Mouse (Mus musculus) midbrain, embryonic 14.5 days (tissue): ENCODE measurements around the gene Dusp6. TPM values are rescaled to one million over a fixed set of nuclear protein-coding genes. Genes with fewer than 3 reads are reported as not detected.
A peak's percentile ranks its signal among the peaks of the same experiment; 100 is the strongest.

ENCODE experiments used
- ATAC-seq: fragments of 200-750 bp; cut with Nextera tagmentation; 2 replicates; pipeline ENCODE4 v1.8.0; 2017; ENCODE audit warnings: moderate number of reproducible peaks, moderate library complexity; ENCODE audit not compliant: low FRiP score, low TSS enrichment
- DNase-seq: peaks from one replicate; pipeline ENCODE4 v3.0.0-alpha.2; 2015
- H3K27ac ChIP-seq: fragments of 300-500 bp; sonication (generic); replicated peaks from 2 replicates; pipeline ENCODE4 v1.5.1; 2014; ENCODE audit warnings: mild to moderate bottlenecking, low read depth, low read length, moderate library complexity
- H3K27me3 ChIP-seq: fragments of 300-500 bp; sonication (generic); 2 replicates; pipeline ENCODE4 v1.6.1; 2014; ENCODE audit warnings: low read length, control low read depth, mixed read lengths; ENCODE audit not compliant: control insufficient read depth, insufficient read depth
- H3K36me3 ChIP-seq: fragments of 300-500 bp; sonication (generic); 2 replicates; pipeline ENCODE4 v1.6.1; 2014; ENCODE audit warnings: low read length, control low read depth; ENCODE audit not compliant: control insufficient read depth, insufficient read depth
- H3K4me1 ChIP-seq: fragments of 300-500 bp; sonication (generic); 2 replicates; pipeline ENCODE4 v1.6.1; 2014; ENCODE audit warnings: mild to moderate bottlenecking, antibody characterized with exemption, low read length, control low read depth; ENCODE audit not compliant: control insufficient read depth, insufficient read depth
- H3K4me2 ChIP-seq: fragments of 300-500 bp; sonication (generic); 2 replicates; pipeline ENCODE4 v1.6.1; 2014; ENCODE audit warnings: mild to moderate bottlenecking, low read length, moderate library complexity
- H3K4me3 ChIP-seq: fragments of 300-500 bp; sonication (generic); replicated peaks from 2 replicates; pipeline ENCODE4 v1.5.1; 2014; ENCODE audit warnings: low read depth, low read length
- H3K9ac ChIP-seq: fragments of 300-500 bp; sonication (generic); replicated peaks from 2 replicates; pipeline ENCODE4 v1.6.1; 2014; ENCODE audit warnings: mild to moderate bottlenecking, low read length, moderate library complexity
- H3K9me3 ChIP-seq: fragments of 300-500 bp; sonication (generic); 2 replicates; pipeline ENCODE4 v1.6.1; 2016; ENCODE audit warnings: low read length, control low read depth, mixed read lengths; ENCODE audit not compliant: control insufficient read depth
- WGBS: fragments of 180-500 bp; shearing (Covaris S2); extraction: QIAGEN DNeasy Blood & Tissue Kit; methylation state at CpG from one replicate; pipeline ENCODE4 v1.1.7; 2014; 5-methylcytosine and 5-hydroxymethylcytosine counted together
- polyA plus RNA-seq: library from polyadenylated mRNA; unstranded; fragments of >200 nt; fragmentation: Nextera tagmentation; extraction: Ambion mirVana; gene quantifications from 2 replicates; pipeline ENCODE4 v1.2.1, GENCODE M21; 2014

Gene Dusp6
- polyA plus RNA-seq, 1 experiment from 2014 or later = 25.4 TPM

DNA sequence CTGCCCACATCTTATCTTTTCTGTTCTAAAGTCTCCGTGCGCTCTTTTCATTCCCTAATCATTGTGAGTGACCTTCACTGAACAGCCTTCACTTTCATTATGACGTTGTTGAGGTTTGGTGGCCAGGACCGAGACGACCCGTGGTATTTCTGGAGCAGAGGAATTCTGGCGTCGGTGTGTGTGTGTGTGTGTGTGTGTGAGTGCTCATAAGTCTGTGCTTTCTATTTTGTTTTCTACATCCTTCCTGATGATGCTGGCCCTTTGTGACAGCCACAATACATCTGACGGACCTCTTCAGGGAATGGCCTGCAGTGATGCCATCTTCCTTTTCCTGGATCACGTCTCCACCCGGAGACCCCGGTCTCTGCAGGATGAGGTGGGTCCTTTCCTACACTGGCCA lies 11.6 kb downstream of the Dusp6 start:
- Histone ChIP-seq H3K4me2 (no peak overlapping the region), H3K36me3 (no peaks in the 10 kb centered on the region), H3K4me3 (no peak overlapping the region), H3K4me1 (no peaks in the 10 kb centered on the region), H3K9me3 (no peaks in the 10 kb centered on the region), H3K27me3 (no peaks in the 10 kb centered on the region), H3K9ac (no peak overlapping the region), H3K27ac (no peak overlapping the region)
- WGBS = 96% methylated on average over 12 of the region's 12 CpGs
- DNase-seq (no peak), ATAC-seq (no peak)

DNA sequence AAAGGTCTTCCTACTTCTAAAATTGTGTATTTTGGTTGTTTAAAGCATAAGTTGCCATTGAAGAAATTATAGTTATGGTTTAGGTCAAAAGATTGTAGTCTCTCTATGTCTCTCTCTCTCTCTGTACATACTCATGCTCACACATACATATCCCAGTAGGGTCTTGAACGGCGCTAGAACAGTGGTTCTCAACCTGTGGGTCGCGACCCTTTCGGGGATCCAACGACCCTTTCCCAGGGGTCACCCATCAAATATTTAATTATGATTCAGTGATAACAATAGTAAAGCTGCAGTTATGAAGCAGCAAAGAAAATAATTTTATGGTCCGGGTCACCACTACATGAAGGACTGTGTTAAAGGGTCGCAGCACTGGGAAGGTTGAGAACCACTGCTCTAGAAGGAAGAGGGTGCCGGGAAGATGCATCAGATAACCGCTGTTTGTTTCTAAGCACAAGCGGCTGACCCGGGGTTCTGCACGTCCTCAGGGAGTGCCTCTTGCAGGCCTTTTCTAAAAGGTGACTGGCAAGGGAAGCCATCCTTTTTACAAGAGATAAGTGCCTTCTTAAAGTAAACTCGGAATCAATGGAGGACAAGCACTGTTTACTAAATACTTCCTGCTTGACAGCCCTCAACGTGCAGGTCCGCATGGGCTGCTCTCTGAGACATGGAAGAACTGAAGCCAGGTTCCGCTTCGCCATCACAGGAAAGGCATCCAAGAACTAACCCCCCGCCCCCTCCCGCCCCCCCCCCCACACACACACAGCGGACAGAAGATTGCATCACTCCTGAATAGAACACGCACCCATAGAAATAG lies 16.2 kb downstream of the Dusp6 start:
- H3K36me3 ChIP-seq = no peaks in the 10 kb centered on the region
- no peak overlapping the region for H3K4me2 ChIP-seq
- H3K4me1 ChIP-seq = no peaks in the 10 kb centered on the region
- H3K9me3 ChIP-seq = no peaks in the 10 kb centered on the region
- ATAC-seq (no peak), DNase-seq (no peak)
- 85% methylated on average over 22 of the region's 22 CpGs for WGBS
- H3K9ac ChIP-seq = no peak overlapping the region
- H3K4me3 ChIP-seq = no peak overlapping the region
- no peaks in the 10 kb centered on the region for H3K27me3 ChIP-seq
- no peak overlapping the region for H3K27ac ChIP-seq

DNA sequence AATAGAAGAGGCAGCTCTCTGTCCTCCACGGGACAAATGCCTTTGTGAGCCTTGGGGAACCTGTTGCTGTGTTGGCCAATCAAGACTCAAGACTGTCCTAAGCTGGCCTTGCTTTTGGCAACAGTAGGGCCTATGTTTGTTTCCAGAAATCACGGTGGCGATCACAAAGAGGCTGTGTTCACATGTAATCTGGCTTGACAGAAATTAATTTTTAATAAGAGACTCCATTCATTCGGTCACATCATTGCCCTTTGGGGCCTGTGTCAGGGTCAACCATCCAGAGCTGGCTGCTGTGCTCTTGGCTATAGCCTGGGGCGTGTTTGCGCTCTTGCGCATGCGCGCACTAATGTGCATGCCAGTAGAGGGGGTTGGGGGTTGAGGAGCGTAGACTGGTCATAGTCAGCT lies 21.0 kb downstream of the Dusp6 start:
- H3K9me3 ChIP-seq = no peaks in the 10 kb centered on the region
- H3K4me2 ChIP-seq = no peak overlapping the region
- no peaks in the 10 kb centered on the region for H3K27me3 ChIP-seq
- H3K9ac ChIP-seq = no peak overlapping the region
- ATAC-seq = 0 out of 2 replicates have a peak, but pooled peaks have one; percentile 53
- H3K36me3 ChIP-seq = no peaks in the 10 kb centered on the region
- no peak overlapping the region for H3K4me3 ChIP-seq
- WGBS = 82% methylated on average over 10 of the region's 10 CpGs
- no peak for DNase-seq
- no peak overlapping the region for H3K27ac ChIP-seq
- H3K4me1 ChIP-seq = 0 out of 2 replicates have a peak, but pooled peaks cover 7% of the 10 kb centered on the region

DNA sequence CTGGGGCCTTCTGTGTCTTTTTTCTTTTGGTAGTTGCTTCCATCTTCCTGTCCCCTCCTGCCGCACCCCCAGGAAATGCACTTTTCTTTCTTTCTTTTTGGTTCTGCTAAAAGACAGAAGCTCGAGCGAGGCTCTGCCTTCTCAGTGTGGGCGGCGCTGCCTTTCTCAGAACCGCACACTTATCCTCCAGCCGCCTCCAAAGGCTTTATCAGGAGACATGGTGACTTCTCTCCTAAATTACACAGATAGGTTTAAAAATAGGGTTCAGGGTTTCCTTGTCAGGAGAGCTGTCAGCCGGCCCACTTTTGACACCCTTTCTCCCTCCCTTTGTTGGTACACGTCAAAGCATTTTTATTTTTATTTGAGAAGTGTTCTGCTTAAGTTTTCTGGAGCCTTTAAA lies 21.9 kb downstream of the Dusp6 start:
- WGBS = 85% methylated on average over 9 of the region's 9 CpGs
- Histone ChIP-seq H3K36me3 (no peaks in the 10 kb centered on the region), H3K4me2 (no peak overlapping the region), H3K27ac (no peak overlapping the region), H3K9me3 (no peaks in the 10 kb centered on the region), H3K4me3 (no peak overlapping the region), H3K27me3 (no peaks in the 10 kb centered on the region), H3K9ac (no peak overlapping the region), H3K4me1 (0 out of 2 replicates have a peak, but pooled peaks cover 7% of the 10 kb centered on the region)
- ATAC-seq (no peak), DNase-seq (no peak)

DNA sequence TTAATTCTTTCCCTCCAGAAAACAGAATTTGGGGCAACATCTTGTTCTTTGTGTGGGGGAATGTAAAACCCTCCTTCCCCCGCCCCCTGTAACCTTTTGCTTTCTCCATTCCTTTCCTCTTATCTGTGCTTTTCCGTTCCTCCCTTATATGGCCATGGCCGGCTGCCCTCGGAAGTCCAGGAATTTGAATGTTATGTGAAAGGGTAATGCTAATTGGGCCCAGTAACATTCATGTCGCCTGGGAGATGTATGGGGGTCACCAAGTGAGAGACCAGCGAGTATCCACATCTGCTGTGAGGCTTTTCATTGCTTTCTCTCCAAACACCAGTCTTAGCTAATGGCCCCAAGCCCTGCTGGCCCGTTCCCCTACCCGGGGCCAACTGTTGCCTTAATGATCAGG lies 22.7 kb downstream of the Dusp6 start:
- H3K36me3 ChIP-seq = no peaks in the 10 kb centered on the region
- H3K27me3 ChIP-seq = no peaks in the 10 kb centered on the region
- H3K4me1 ChIP-seq = 0 out of 2 replicates have a peak, but pooled peaks cover 7% of the 10 kb centered on the region
- ATAC-seq (no peak), DNase-seq (no peak)
- WGBS = 50% methylated on average over 8 of the region's 8 CpGs
- no peak overlapping the region for H3K4me2 ChIP-seq
- H3K9me3 ChIP-seq = no peaks in the 10 kb centered on the region
- no peak overlapping the region for H3K4me3 ChIP-seq
- no peak overlapping the region for H3K9ac ChIP-seq
- H3K27ac ChIP-seq = no peak overlapping the region

DNA sequence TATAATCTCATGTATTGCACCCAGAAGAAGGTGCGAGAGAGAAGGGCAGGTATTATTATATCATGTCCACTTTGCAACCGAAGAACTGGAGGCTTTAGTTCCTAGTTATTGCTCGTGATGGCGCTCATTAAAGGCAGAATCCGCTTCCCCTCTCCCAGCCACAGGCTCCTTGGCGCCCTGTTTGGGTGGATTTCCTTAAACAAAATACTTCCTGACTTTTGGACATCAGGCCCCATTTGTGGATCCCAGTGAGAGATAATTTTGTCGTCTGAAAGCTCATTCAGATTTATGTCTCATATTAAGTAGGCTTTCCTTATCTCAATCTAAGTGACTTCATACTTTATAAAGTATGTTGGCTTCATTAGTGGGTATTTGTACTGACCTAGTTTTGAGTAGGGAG lies 23.2 kb downstream of the Dusp6 start:
- H3K27ac ChIP-seq = no peak overlapping the region
- ATAC-seq (no peak), DNase-seq (no peak)
- no peak overlapping the region for H3K9ac ChIP-seq
- H3K4me2 ChIP-seq = no peak overlapping the region
- no peaks in the 10 kb centered on the region for H3K36me3 ChIP-seq
- 0 out of 2 replicates have a peak, but pooled peaks cover 7% of the 10 kb centered on the region for H3K4me1 ChIP-seq
- H3K4me3 ChIP-seq = no peak overlapping the region
- WGBS = 83% methylated on average over 7 of the region's 7 CpGs
- H3K9me3 ChIP-seq = no peaks in the 10 kb centered on the region
- no peaks in the 10 kb centered on the region for H3K27me3 ChIP-seq

DNA sequence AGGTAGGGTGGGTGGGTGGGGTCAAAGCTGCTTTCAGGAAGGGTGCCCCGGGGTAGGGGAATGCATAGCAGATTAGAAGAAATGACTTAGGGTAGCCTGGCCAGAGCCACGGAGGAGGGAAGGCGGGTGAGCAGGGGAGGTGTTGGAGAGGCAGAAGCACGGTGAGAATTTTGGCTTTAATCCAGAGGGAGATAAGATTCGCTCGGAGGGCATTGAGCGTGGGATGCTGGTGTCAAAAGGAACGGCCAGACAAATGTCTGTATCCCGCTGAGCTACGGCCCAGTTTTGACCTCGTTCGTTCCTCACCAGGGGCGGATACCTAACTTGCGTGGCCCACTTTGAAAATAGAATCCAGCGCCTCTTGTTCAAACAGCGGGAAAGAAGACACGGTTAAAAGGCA lies 23.8 kb downstream of the Dusp6 start:
- Histone ChIP-seq H3K36me3 (no peaks in the 10 kb centered on the region), H3K4me3 (no peak overlapping the region), H3K27ac (no peak overlapping the region), H3K9me3 (no peaks in the 10 kb centered on the region), H3K27me3 (no peaks in the 10 kb centered on the region), H3K4me2 (peak overlapping the region; percentile 34), H3K9ac (no peak overlapping the region), H3K4me1 (0 out of 2 replicates have a peak, but pooled peaks cover 7% of the 10 kb centered on the region)
- ATAC-seq = no peak
- WGBS = 4% methylated on average over 17 of the region's 17 CpGs
- no peak for DNase-seq

DNA sequence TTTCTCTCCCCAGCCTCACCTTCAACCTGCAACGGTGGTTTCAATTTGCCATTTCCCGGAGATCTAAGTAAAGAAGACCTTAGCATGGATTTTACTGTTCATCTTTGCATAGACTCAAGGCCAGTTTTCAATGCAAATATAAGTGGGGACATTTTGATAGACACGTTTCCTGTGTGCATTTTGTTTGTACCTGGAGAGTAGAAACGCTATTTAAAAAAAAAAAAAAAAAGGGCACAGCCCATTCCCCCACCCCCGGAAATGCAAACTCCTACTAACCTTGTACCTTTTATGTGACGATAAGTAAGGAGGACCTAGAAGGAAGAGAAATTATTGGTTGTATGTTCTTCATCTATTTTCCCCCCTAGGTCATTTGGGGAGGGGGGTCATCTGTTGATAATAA lies 24.2 kb downstream of the Dusp6 start:
- 55% methylated on average over 6 of the region's 6 CpGs for WGBS
- no peak overlapping the region for H3K4me3 ChIP-seq
- ATAC-seq (no peak), DNase-seq (no peak)
- no peaks in the 10 kb centered on the region for H3K36me3 ChIP-seq
- no peak overlapping the region for H3K27ac ChIP-seq
- H3K4me2 ChIP-seq = peak overlapping the region; percentile 34; the same call in 1 of the 2 replicates
- 0 out of 2 replicates have a peak, but pooled peaks cover 7% of the 10 kb centered on the region for H3K4me1 ChIP-seq
- H3K9me3 ChIP-seq = no peaks in the 10 kb centered on the region
- no peaks in the 10 kb centered on the region for H3K27me3 ChIP-seq
- H3K9ac ChIP-seq = no peak overlapping the region

DNA sequence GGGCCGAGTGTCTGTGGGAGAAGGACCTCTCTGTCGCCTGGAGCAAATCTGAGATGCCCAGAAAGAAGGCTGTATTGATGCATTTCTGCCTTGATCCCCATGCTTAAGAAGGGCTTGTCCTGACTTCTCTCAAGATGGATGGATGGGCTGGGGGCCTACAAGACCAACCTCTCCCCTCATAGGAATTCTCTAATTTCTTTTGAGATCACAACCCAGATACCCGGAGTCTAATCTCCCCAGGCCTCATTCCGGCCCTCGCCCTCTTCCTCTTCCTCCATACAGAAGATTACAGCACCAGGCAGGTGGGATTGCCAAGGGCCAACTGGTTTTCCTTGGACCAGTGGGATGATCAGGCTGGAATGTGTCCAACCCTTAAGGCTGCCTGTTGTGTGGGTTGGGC lies 26.1 kb downstream of the Dusp6 start:
- Histone ChIP-seq H3K9me3 (no peaks in the 10 kb centered on the region), H3K36me3 (no peaks in the 10 kb centered on the region), H3K9ac (no peak overlapping the region), H3K4me3 (no peak overlapping the region), H3K27ac (no peak overlapping the region), H3K27me3 (no peaks in the 10 kb centered on the region), H3K4me2 (no peak overlapping the region), H3K4me1 (0 out of 2 replicates have a peak, but pooled peaks cover 7% of the 10 kb centered on the region)
- WGBS = 93% methylated on average over 5 of the region's 5 CpGs
- ATAC-seq (no peak), DNase-seq (no peak)
